Mouse (Mus musculus) lung, embryonic 14.5 days (tissue): ENCODE results near the gene Mpp6. TPM values are rescaled to one million over a fixed set of nuclear protein-coding genes. Genes with fewer than 3 reads are reported as not detected.

ENCODE experiments used
- ATAC-seq: fragments of 200-750 bp; cut with Nextera tagmentation; 2 replicates; pipeline ENCODE4 v1.8.0; 2017; ENCODE audit warnings: mild to moderate bottlenecking, moderate TSS enrichment, moderate library complexity; ENCODE audit not compliant: insufficient read depth
- DNase-seq: peaks from one replicate; pipeline ENCODE4 v3.0.0-alpha.2; 2015
- H3K27ac ChIP-seq: fragments of 300-500 bp; sonication (generic); 2 replicates; pipeline ENCODE4 v1.5.1; 2014; ENCODE audit warnings: low read depth, mild to moderate bottlenecking, moderate library complexity
- H3K27me3 ChIP-seq: fragments of 300-500 bp; sonication (generic); 2 replicates; pipeline ENCODE4 v1.6.1; 2014; ENCODE audit warnings: low read length, control low read depth; ENCODE audit not compliant: insufficient read depth
- H3K36me3 ChIP-seq: fragments of 300-500 bp; sonication (generic); 2 replicates; pipeline ENCODE4 v1.6.1; 2014; ENCODE audit warnings: control low read depth; ENCODE audit not compliant: insufficient read depth
- H3K4me1 ChIP-seq: fragments of 300-500 bp; sonication (generic); 2 replicates; pipeline ENCODE4 v1.6.1; 2014; ENCODE audit warnings: antibody characterized with exemption, control low read depth; ENCODE audit not compliant: insufficient read depth
- H3K4me2 ChIP-seq: fragments of 300-500 bp; sonication (generic); 2 replicates; pipeline ENCODE4 v1.6.1; 2014; ENCODE audit warnings: mild to moderate bottlenecking
- H3K4me3 ChIP-seq: fragments of 300-500 bp; sonication (generic); 2 replicates; pipeline ENCODE4 v1.5.1; 2014; ENCODE audit warnings: low read depth, low read length
- H3K9ac ChIP-seq: fragments of 300-500 bp; sonication (generic); 2 replicates; pipeline ENCODE4 v1.6.1; 2014
- H3K9me3 ChIP-seq: fragments of 300-500 bp; sonication (generic); 2 replicates; pipeline ENCODE4 v1.6.1; 2016; ENCODE audit warnings: low read depth, low read length, control low read depth
- CTCF ChIP-seq: IDR thresholded peaks from 2 replicates; pipeline ENCODE4 v1.5.1; 2016; ENCODE audit warnings: antibody characterized with exemption, low read depth
- WGBS: fragments of 180-500 bp; shearing (Covaris S2); extraction: QIAGEN DNeasy Blood & Tissue Kit; methylation state at CpG from one replicate; pipeline ENCODE4 v1.1.7; 2014; 5-methylcytosine and 5-hydroxymethylcytosine counted together
- polyA plus RNA-seq: library from polyadenylated mRNA; unstranded; fragments of >200 nt; fragmentation: Nextera tagmentation; extraction: Ambion mirVana; gene quantifications from 2 replicates; pipeline ENCODE4 v1.2.1, GENCODE M21; 2014

Gene Mpp6
- polyA plus RNA-seq, 1 experiment from 2014 or later, result 77.2 TPM

GRCm38 (mm10) chr6:50223606-50224005, 113.6 kb downstream of the Mpp6 start:
- DNase-seq (no peak), ATAC-seq (no peak)
- Histone ChIP-seq H3K27ac (no peak overlapping the region), H3K9me3 (no peaks in the 10 kb centered on the region), H3K4me3 (no peak overlapping the region), H3K36me3 (no peaks in the 10 kb centered on the region), H3K4me1 (no peaks in the 10 kb centered on the region), H3K4me2 (no peak overlapping the region), H3K9ac (no peak overlapping the region), H3K27me3 (no peaks in the 10 kb centered on the region)
- TF ChIP-seq CTCF, result no peak
- 88% methylated on average over 4 of the region's 4 CpGs for WGBS

GRCm38 (mm10) chr6:50225232-50225631, 115.2 kb downstream of the Mpp6 start:
- H3K27ac ChIP-seq, result no peak overlapping the region
- H3K36me3 ChIP-seq, result no peaks in the 10 kb centered on the region
- H3K27me3 ChIP-seq, result no peaks in the 10 kb centered on the region
- H3K4me3 ChIP-seq, result no peak overlapping the region
- no peak for ATAC-seq
- no peak overlapping the region for H3K4me2 ChIP-seq
- no peak overlapping the region for H3K9ac ChIP-seq
- H3K9me3 ChIP-seq, result no peaks in the 10 kb centered on the region
- no peak for DNase-seq
- 82% methylated on average over 5 of the region's 5 CpGs for WGBS
- no peaks in the 10 kb centered on the region for H3K4me1 ChIP-seq
- TF ChIP-seq CTCF, result no peak

- ATAC-seq, result peak; percentile 52; the same call in 1 of the 2 replicates
- no peak for TF ChIP-seq CTCF
- Histone ChIP-seq H3K36me3 (no peaks in the 10 kb centered on the region), H3K4me3 (no peak overlapping the region), H3K9me3 (no peaks in the 10 kb centered on the region), H3K4me1 (no peaks in the 10 kb centered on the region), H3K27ac (no peak overlapping the region), H3K4me2 (no peak overlapping the region), H3K27me3 (no peaks in the 10 kb centered on the region), H3K9ac (no peak overlapping the region)
- peak; percentile 26 for DNase-seq
- WGBS, result 54% methylated on average over 5 of the region's 5 CpGs
Measured at GRCm38 (mm10) chr6:50228180-50228579, 118.1 kb downstream of the Mpp6 start.

- 92% methylated on average over 5 of the region's 5 CpGs for WGBS
- no peak overlapping the region for H3K4me3 ChIP-seq
- H3K4me1 ChIP-seq, result no peaks in the 10 kb centered on the region
- no peak overlapping the region for H3K4me2 ChIP-seq
- no peaks in the 10 kb centered on the region for H3K27me3 ChIP-seq
- TF ChIP-seq CTCF, result no peak
- H3K27ac ChIP-seq, result no peak overlapping the region
- H3K36me3 ChIP-seq, result no peaks in the 10 kb centered on the region
- no peak overlapping the region for H3K9ac ChIP-seq
- no peaks in the 10 kb centered on the region for H3K9me3 ChIP-seq
- DNase-seq, result no peak
- ATAC-seq, result no peak
Measured at GRCm38 (mm10) chr6:50231288-50231687, 121.2 kb downstream of the Mpp6 start.

GRCm38 (mm10) chr6:50232984-50233383, 122.9 kb downstream of the Mpp6 start:
- no peaks in the 10 kb centered on the region for H3K27me3 ChIP-seq
- H3K4me2 ChIP-seq, result no peak overlapping the region
- no peaks in the 10 kb centered on the region for H3K9me3 ChIP-seq
- no peak for ATAC-seq
- no peak overlapping the region for H3K27ac ChIP-seq
- WGBS, result 18% methylated on average over 1 of the region's 1 CpGs
- DNase-seq, result no peak
- H3K9ac ChIP-seq, result no peak overlapping the region
- no peak overlapping the region for H3K4me3 ChIP-seq
- TF ChIP-seq CTCF, result peak; percentile 24
- H3K36me3 ChIP-seq, result no peaks in the 10 kb centered on the region
- no peaks in the 10 kb centered on the region for H3K4me1 ChIP-seq

GRCm38 (mm10) chr6:50237963-50238362, 127.9 kb downstream of the Mpp6 start:
- no peaks in the 10 kb centered on the region for H3K4me1 ChIP-seq
- no peak overlapping the region for H3K4me2 ChIP-seq
- 52% methylated on average over 2 of the region's 2 CpGs for WGBS
- H3K9ac ChIP-seq, result no peak overlapping the region
- H3K27ac ChIP-seq, result no peak overlapping the region
- TF ChIP-seq CTCF, result no peak
- no peaks in the 10 kb centered on the region for H3K27me3 ChIP-seq
- no peak overlapping the region for H3K4me3 ChIP-seq
- ATAC-seq, result no peak
- H3K36me3 ChIP-seq, result no peaks in the 10 kb centered on the region
- no peak for DNase-seq
- H3K9me3 ChIP-seq, result no peaks in the 10 kb centered on the region

GRCm38 (mm10) chr6:50239902-50240301, 129.9 kb downstream of the Mpp6 start:
- DNase-seq (no peak), ATAC-seq (no peak)
- Histone ChIP-seq H3K4me2 (no peak overlapping the region), H3K4me3 (no peak overlapping the region), H3K27me3 (no peaks in the 10 kb centered on the region), H3K9ac (no peak overlapping the region), H3K4me1 (no peaks in the 10 kb centered on the region), H3K27ac (no peak overlapping the region), H3K9me3 (no peaks in the 10 kb centered on the region), H3K36me3 (no peaks in the 10 kb centered on the region)
- 83% methylated on average over 2 of the region's 2 CpGs for WGBS
- no peak for TF ChIP-seq CTCF

- no peak overlapping the region for H3K27ac ChIP-seq
- WGBS, result 49% methylated on average over 5 of the region's 5 CpGs
- no peaks in the 10 kb centered on the region for H3K9me3 ChIP-seq
- ATAC-seq (no peak), DNase-seq (no peak)
- no peak overlapping the region for H3K4me2 ChIP-seq
- H3K36me3 ChIP-seq, result no peaks in the 10 kb centered on the region
- no peak overlapping the region for H3K4me3 ChIP-seq
- H3K27me3 ChIP-seq, result no peaks in the 10 kb centered on the region
- no peaks in the 10 kb centered on the region for H3K4me1 ChIP-seq
- no peak overlapping the region for H3K9ac ChIP-seq
- TF ChIP-seq CTCF, result no peak
Measured at GRCm38 (mm10) chr6:50240437-50240836, 130.4 kb downstream of the Mpp6 start.
